Mouse (Mus musculus) embryonic facial prominence, embryonic 15.5 days (tissue): ENCODE data around the gene Hist1h3c. TPM values are rescaled to one million over a fixed set of nuclear protein-coding genes. Genes with fewer than 3 reads are reported as not detected.
"Not testable (repeated sequence)": the region's sequence is repeated elsewhere in the genome, so short reads cannot be mapped to it uniquely, and the experiment has no call there.

Source experiments
- ATAC-seq: fragments of 200-750 bp; cut with Nextera tagmentation; 2 replicates; pipeline ENCODE4 v1.8.0; 2017; ENCODE audit warnings: low read depth, moderate TSS enrichment; ENCODE audit not compliant: insufficient number of reproducible peaks, low FRiP score, low TSS enrichment
- H3K27ac ChIP-seq: fragments of 300-500 bp; sonication (generic); replicated peaks from 2 replicates; pipeline ENCODE4 v1.5.1; 2015; ENCODE audit warnings: mild to moderate bottlenecking, inconsistent platforms
- H3K27me3 ChIP-seq: fragments of 300-500 bp; sonication (generic); 2 replicates; pipeline ENCODE4 v1.6.1; 2015; ENCODE audit warnings: inconsistent platforms
- H3K36me3 ChIP-seq: fragments of 300-500 bp; sonication (generic); 2 replicates; pipeline ENCODE4 v1.6.1; 2015; ENCODE audit warnings: mild to moderate bottlenecking, inconsistent platforms
- H3K4me1 ChIP-seq: fragments of 300-500 bp; sonication (generic); 2 replicates; pipeline ENCODE4 v1.6.1; 2015; ENCODE audit warnings: inconsistent platforms
- H3K4me2 ChIP-seq: fragments of 300-500 bp; sonication (generic); replicated peaks from 2 replicates; pipeline ENCODE4 v1.6.1; 2015; ENCODE audit warnings: mild to moderate bottlenecking, inconsistent platforms
- H3K4me3 ChIP-seq: fragments of 300-500 bp; sonication (generic); replicated peaks from 2 replicates; pipeline ENCODE4 v1.5.1; 2015; ENCODE audit warnings: mild to moderate bottlenecking, inconsistent platforms
- H3K9ac ChIP-seq: fragments of 300-500 bp; sonication (generic); 2 replicates; pipeline ENCODE4 v1.6.1; 2015; ENCODE audit warnings: inconsistent platforms
- H3K9me3 ChIP-seq: fragments of 300-500 bp; sonication (generic); replicated peaks from 2 replicates; pipeline ENCODE4 v1.6.1; 2016; ENCODE audit warnings: inconsistent platforms
- WGBS: fragments of 180-500 bp; shearing (Covaris S2); methylation state at CpG from one replicate; pipeline ENCODE4 v1.1.7; 2015; 5-methylcytosine and 5-hydroxymethylcytosine counted together
- polyA plus RNA-seq: library from polyadenylated mRNA; unstranded; fragments of >200 nt; fragmentation: Nextera tagmentation; extraction: Ambion mirVana; gene quantifications from 2 replicates; pipeline ENCODE4 v1.2.1, GENCODE M21; 2015

Hist1h3c gene
- polyA plus RNA-seq, 1 experiment from 2014 or later = 4.8 TPM

DNA sequence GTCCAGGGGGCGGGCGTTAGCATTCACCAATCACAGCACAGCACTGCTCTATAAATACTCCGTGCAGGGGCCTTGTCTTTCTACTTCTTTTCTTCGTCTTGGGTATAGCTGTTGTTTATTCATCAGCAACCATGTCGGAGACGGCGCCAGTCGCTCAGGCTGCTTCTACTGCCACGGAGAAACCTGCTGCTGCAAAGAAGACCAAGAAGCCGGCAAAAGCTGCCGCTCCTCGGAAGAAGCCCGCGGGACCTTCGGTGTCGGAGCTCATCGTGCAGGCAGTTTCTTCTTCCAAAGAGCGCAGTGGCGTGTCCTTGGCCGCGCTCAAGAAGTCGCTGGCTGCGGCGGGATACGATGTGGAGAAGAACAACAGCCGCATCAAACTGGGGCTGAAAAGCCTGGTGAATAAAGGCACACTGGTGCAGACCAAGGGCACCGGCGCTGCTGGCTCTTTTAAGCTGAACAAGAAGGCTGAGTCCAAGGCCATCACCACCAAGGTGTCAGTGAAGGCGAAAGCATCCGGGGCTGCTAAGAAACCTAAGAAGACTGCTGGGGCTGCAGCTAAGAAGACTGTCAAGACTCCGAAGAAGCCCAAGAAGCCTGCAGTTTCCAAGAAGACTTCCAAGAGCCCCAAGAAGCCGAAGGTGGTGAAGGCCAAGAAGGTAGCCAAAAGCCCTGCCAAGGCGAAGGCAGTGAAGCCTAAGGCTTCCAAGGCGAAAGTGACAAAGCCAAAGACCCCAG lies 18.4 kb upstream of the Hist1h3c start, which contains the start of gene Hist1h1a:
Hist1h1a (plus strand) TSS at position 81 of the 738 bp plus-strand sequence.
- H3K4me2 ChIP-seq = peak within 1 kb of the TSS; percentile 84
- peak within 1 kb of the TSS; percentile 47 for H3K9ac ChIP-seq
- H3K36me3 ChIP-seq = no peaks in the 10 kb centered on the region
- H3K9me3 ChIP-seq = no peaks in the 10 kb centered on the region
- no peaks in the 10 kb centered on the region for H3K27me3 ChIP-seq
- 3% methylated on average over 34 of the region's 34 CpGs for WGBS
- peak within 1 kb of the TSS; percentile 58 for H3K4me3 ChIP-seq
- peak within 1 kb of the TSS; percentile 96 for H3K27ac ChIP-seq
- peak; percentile 82 for ATAC-seq
- peaks cover 32% of the 10 kb centered on the region for H3K4me1 ChIP-seq

GRCm38 (mm10) chr13:23763242-23763585 lies 17.8 kb upstream of the Hist1h3c start:
- Histone ChIP-seq H3K27ac (peak overlapping the region; percentile 96), H3K4me3 (peak overlapping the region; percentile 58), H3K27me3 (no peaks in the 10 kb centered on the region), H3K9me3 (no peaks in the 10 kb centered on the region), H3K4me1 (peaks cover 32% of the 10 kb centered on the region), H3K4me2 (peak overlapping the region; percentile 84), H3K36me3 (no peaks in the 10 kb centered on the region), H3K9ac (0 out of 2 replicates have a peak overlapping the region, but pooled peaks have one; percentile 21)
- no peak for ATAC-seq
- 2% methylated on average over 10 of the region's 10 CpGs for WGBS

DNA sequence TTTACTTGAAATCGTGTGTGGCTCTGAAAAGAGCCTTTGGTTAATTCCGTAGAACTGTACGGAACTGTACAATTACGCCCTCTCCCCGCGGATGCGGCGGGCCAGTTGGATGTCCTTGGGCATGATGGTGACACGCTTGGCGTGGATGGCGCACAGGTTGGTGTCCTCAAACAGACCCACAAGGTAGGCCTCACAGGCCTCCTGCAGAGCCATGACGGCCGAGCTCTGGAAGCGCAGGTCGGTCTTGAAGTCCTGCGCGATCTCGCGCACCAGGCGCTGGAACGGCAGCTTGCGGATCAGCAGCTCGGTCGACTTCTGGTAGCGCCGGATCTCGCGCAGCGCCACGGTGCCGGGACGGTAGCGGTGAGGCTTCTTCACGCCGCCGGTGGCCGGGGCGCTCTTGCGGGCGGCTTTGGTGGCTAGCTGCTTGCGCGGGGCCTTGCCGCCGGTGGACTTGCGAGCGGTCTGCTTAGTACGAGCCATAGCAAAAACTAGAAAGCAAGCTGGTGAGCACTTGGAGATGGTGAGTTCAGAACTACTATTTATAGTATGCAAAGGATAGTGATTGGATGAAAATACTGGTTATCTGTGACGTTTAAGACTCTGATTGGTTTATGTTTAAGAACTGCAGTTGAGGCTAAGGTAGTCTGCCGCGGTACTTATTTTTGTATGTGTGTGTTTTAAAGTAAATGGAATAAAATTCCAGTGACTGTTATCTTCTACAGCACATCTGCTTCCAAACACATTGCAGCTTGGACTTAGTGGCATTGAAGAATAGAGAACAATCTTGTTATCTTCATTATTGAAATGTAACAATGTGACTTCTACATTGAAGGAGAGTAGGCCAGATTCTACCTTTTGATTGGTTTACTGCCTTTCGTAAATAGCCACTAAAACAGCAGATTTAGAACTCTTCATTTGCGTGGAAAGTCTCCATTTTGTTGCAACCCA lies 16.7 kb upstream of the Hist1h3c start, which contains the start of gene Hist1h3a:
Hist1h3a (minus strand) TSS at position 516 of the 951 bp plus-strand sequence.
- H3K4me2 ChIP-seq = peak within 1 kb of the TSS; percentile 84
- under 1% methylated on average over 29 of the region's 52 CpGs for WGBS
- peak; percentile 63 for ATAC-seq

GRCm38 (mm10) chr13:23760972-23761864 lies 15.8 kb upstream of the Hist1h3c start, which contains the start of gene Hist1h4a:
Gene Hist1h4a (minus strand): TSS chr13:23761230.
- Histone ChIP-seq H3K9ac (peak within 1 kb of the TSS; percentile 45), H3K27me3 (no peaks in the 10 kb centered on the region), H3K4me2 (peak within 1 kb of the TSS; percentile 84), H3K4me3 (peak within 1 kb of the TSS; percentile 58), H3K9me3 (no peaks in the 10 kb centered on the region), H3K27ac (peak within 1 kb of the TSS; percentile 96), H3K36me3 (no peaks in the 10 kb centered on the region), H3K4me1 (peaks cover 37% of the 10 kb centered on the region)
- under 1% methylated on average over 68 of the region's 72 CpGs for WGBS
- ATAC-seq = peak; percentile 81

More for the DNA sequence above, 16.7 kb upstream of the Hist1h3c start, which contains the start of gene Hist1h3a:
- not testable (repeated sequence) for H3K36me3 ChIP-seq, H3K9me3 ChIP-seq, H3K27me3 ChIP-seq
- H3K27ac ChIP-seq = peak within 1 kb of the TSS; percentile 96
- peaks cover 37% of the 10 kb centered on the region for H3K4me1 ChIP-seq
- peak within 1 kb of the TSS; percentile 58 for H3K4me3 ChIP-seq
- peak within 1 kb of the TSS; percentile 29 for H3K9ac ChIP-seq

GRCm38 (mm10) chr13:23760240-23760971 lies 15.0 kb upstream of the Hist1h3c start:
- Histone ChIP-seq H3K27ac (peak overlapping the region; percentile 96), H3K27me3 (no peaks in the 10 kb centered on the region), H3K4me3 (peak overlapping the region; percentile 58), H3K36me3 (no peaks in the 10 kb centered on the region), H3K4me1 (peaks cover 37% of the 10 kb centered on the region), H3K4me2 (peak overlapping the region; percentile 84), H3K9ac (peak overlapping the region; percentile 45), H3K9me3 (no peaks in the 10 kb centered on the region)
- no peak for ATAC-seq
- 2% methylated on average over 21 of the region's 27 CpGs for WGBS

DNA sequence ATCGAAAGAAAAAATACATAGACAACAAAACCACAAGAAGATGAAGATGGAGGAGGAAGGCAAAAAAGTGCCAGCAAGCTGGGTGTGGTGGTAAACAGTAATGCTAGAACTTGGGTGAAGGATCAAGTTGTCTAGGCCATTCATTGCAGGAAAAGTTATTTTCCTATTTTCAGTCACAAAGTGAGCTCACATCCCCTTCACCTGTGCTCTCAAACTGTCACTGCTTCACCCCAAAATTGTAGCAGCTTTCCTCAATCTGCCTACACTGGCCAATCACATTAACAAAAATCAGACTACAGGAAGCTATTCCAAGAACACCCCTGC lies 14.5 kb upstream of the Hist1h3c start:
- no peak overlapping the region for H3K9ac ChIP-seq
- peak overlapping the region; percentile 58 for H3K4me3 ChIP-seq
- no peaks in the 10 kb centered on the region for H3K36me3 ChIP-seq
- H3K27ac ChIP-seq = peak overlapping the region; percentile 96
- H3K27me3 ChIP-seq = no peaks in the 10 kb centered on the region
- ATAC-seq = no peak
- whole genome bisulfite sequencing = 73% methylated on average over 1 of the region's 1 CpGs
- H3K4me2 ChIP-seq = peak overlapping the region; percentile 84
- H3K4me1 ChIP-seq = peaks cover 36% of the 10 kb centered on the region
- no peaks in the 10 kb centered on the region for H3K9me3 ChIP-seq

DNA sequence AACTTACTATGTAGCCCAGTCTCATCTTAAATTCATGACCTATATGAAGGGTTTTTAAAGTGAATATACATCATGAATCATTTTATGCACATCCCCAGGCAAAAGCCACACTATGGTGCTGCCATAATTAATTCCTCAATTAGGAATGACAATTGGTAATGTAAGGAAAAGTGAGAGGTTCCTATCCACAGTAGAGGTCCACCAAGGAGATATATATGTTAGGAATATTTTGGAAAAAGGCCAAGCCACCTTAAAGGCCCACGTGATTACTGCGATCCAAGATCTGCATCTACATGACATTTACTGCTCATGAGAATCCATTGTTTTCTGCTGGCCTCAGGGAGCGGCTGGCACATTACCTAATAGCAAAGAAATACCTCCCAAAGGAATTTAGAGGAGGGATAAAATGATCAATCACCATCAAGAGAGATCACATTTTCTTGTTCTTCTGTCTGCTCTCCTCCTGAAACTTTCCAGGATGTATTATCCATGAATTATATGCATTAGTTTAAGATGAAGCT lies 13.9 kb upstream of the Hist1h3c start:
- Histone ChIP-seq H3K4me1 (peaks cover 30% of the 10 kb centered on the region), H3K27ac (no peak overlapping the region), H3K27me3 (no peaks in the 10 kb centered on the region), H3K9ac (no peak overlapping the region), H3K4me2 (no peak overlapping the region), H3K4me3 (no peak overlapping the region), H3K9me3 (no peaks in the 10 kb centered on the region), H3K36me3 (no peaks in the 10 kb centered on the region)
- WGBS = 73% methylated on average over 3 of the region's 3 CpGs
- no peak for ATAC-seq

DNA sequence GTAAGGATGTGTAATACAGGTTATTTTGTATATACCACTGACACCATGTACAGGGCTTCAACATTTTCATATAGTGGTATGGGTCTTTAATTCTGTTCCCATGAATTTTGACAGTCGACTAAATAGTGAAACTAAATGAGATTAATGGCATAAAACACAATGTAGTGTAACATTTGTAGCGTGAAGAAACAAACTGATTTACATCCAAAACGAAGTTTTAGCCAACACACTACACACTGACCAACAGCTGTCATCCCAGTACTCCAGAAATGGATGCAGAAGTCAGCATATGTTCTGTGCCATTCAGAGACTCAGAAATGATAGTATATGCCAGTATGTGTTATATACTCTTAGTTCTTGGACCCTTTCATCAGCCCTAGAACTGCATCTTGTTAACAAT lies 12.5 kb upstream of the Hist1h3c start:
- H3K4me3 ChIP-seq = peak overlapping the region; percentile 41; the same call in 1 of the 2 replicates
- no peak overlapping the region for H3K27ac ChIP-seq
- WGBS = 51% methylated on average over 3 of the region's 3 CpGs
- ATAC-seq = no peak
- H3K9ac ChIP-seq = no peak overlapping the region
- H3K9me3 ChIP-seq = no peaks in the 10 kb centered on the region
- H3K36me3 ChIP-seq = no peaks in the 10 kb centered on the region
- H3K4me1 ChIP-seq = peaks cover 19% of the 10 kb centered on the region; the same call in 1 of the 2 replicates
- peak overlapping the region; percentile 60; the same call in 1 of the 2 replicates for H3K4me2 ChIP-seq
- no peaks in the 10 kb centered on the region for H3K27me3 ChIP-seq

DNA sequence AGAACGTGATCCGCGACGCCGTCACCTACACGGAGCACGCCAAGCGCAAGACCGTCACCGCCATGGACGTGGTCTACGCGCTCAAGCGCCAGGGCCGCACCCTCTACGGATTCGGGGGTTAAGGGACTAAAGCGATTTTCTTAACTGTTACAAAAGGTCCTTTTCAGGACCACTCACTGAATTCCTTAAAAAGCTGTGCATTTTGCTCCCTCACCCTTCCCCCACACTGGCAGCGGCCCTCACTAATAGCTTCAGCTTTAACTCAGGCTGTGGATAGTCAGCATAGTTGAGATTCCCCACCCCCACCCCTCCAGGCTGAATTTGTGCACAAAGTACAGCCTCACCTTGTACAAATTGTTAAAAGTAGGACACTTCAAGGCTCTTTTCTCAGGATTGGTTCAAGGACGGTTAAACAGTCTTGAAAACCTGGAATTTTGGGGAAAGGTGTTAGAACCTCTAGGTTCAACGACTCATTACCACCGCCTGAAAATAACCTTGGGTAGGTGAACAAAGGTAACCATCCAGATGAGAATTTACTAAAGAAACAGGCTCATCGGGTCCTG lies 11.9 kb upstream of the Hist1h3c start:
- H3K9me3 ChIP-seq = no peaks in the 10 kb centered on the region
- 2% methylated on average over 16 of the region's 23 CpGs for WGBS
- H3K27me3 ChIP-seq = no peaks in the 10 kb centered on the region
- peak overlapping the region; percentile 60 for H3K4me2 ChIP-seq
- no peaks in the 10 kb centered on the region for H3K36me3 ChIP-seq
- peak overlapping the region; percentile 41 for H3K4me3 ChIP-seq
- no peak for ATAC-seq
- peaks cover 23% of the 10 kb centered on the region; the same call in 1 of the 2 replicates for H3K4me1 ChIP-seq
- H3K27ac ChIP-seq = peak overlapping the region; percentile 92
- H3K9ac ChIP-seq = 0 out of 2 replicates have a peak overlapping the region, but pooled peaks have one; percentile 23
